Mouse (Mus musculus) cerebellum, adult 9-10 months (tissue): Measurements from ENCODE around the gene Naa15.
"Not testable (repeated sequence)": the region's sequence is repeated elsewhere in the genome, so short reads cannot be mapped to it uniquely, and the experiment has no call there.

Source experiments
- DNase-seq: peaks from one replicate; pipeline ENCODE4 v3.0.0; 2022

The Naa15 gene

DNA sequence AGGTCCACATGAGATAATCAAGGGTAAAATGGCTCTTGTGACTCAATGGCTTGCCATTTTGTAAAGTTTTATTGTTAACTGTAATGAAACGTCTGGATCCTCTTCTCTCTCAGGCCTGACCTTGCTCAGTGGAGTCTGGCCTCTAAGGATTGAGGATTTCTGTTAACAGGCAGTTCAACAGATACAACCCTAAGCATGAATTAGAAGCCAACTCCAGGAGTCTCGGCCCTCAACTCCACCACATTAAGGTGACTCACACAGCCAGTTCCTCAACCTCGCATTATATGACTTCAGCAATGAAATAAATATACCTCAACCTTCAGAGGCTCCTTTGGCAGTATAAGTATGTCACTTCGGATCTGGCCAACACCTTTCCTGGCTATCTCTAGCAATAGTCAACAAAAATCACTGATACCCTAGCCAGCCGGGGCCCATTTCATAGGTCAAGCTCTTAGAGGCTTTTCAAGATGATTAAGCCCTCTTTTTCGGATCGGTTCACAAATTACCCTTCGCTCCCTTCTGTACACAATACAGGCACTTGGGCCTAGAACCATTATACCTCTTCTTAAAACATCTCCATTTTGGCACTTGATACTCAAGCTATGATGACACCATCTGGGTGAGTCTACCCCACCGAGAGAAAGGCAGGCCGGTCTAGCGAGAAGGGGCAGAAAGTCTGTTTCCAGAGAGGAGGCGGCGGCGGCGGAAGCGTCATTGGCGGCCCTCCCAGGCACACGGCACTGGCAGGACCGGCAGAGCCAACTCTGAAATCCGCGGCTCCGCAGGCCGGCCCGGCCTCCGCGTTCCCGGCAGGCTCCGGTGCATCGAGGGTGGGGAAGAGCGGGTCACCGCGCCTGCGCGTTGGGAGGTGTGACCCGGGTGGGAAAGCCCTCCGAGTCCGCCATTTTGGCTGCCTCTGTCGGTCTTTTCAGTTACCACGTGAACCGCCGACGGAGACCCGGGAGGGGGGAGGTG lies at the start of gene Naa15:
Naa15 (plus strand) TSS at position 51 of the 975 bp plus-strand sequence.
- DNase-seq: peak; percentile 96

DNA sequence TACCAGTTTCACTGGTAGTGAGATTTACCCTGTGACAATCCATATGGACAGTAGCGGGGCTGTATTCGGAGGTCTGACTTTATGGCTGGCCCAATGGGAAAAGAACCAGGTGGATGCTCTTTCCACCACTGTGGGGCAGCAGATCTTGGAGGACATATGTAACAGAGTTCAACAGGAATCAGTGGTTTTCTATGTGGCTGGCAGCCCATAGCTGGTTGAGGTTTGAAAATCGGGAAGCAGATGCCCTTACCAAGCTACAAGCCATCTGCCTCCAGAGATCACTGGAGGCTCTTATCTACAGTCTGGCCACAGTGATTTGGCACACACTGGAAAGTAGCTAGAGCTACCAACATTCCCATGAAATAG lies 49.4 kb upstream of the Naa15 start:
- DNase-seq: no peak

DNA sequence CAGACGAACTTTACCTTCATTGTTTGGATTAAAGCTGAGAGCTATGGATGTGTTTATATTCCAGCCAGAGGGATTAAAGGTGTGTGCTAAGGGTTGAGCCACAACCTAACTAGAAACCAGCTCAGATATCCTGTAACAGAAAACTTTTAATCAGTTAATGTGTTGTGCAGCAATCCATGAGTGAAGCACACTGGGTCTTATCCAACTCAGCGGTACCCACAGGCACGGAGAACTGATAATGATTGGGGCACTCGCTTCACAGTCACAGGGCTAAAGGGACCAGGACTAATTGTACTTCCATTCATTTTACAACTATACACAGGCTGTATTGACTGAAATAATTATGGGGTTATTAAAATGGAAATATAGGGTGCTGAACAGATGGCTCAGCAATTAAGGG lies 48.0 kb upstream of the Naa15 start:
- no peak for DNase-seq

DNA sequence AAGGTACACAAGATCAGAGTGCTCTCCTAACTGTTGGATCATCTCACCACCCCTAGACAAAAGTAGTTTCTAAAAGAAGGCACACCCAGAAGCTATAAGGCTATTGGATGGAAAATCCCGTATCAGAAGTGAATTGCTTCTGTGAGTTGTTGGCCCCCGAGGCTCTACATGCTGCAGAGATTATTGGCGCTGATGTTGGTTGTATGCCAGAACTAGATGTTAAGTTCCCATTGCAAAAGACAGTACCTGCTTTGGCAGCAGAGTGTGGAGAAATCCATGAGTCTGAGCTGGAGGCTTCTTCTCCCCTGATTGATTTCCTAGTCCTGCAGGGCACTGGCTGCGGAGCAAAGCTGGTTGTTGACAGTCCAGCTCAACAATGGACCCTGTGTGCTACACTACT lies 46.9 kb upstream of the Naa15 start:
- DNase-seq: no peak

DNA sequence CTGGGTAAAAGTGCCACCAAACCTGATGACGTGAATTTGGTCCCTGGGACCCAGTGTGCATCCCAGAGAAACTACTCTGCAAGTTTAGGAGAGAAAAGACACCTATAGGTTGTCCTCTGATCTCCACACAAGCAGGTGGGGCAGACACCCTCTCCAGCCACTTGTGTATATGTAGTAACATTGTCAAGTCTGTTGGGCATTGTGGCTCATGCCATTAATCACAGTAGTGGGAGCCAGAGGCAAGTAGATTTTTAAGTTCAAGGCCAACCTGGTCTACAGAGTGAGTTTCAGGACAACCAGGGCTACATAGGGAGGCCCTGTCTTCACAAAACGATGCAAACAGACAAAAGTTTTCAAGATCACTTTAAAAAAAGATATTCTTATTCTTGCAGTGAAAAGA lies 43.1 kb upstream of the Naa15 start:
- no peak for DNase-seq

DNA sequence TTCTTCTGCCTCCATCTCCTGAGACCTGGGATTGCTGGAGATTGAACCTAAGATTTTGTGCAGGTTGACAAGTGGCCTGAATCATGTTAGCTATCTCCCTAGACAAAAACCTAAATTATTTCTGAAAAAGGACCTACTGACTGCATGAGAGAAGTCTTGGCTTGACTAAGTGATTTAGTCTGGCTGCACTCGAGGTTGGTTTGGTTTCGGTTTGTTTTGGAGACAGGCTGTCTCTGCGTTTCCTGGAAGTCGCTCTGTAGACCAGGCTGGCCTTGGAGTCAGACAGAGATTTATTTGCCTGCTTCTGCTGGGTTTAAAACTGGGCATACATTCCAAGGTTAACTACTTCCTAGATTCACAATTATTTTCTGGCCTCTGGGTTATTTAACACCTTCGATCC lies 42.1 kb upstream of the Naa15 start:
- no peak for DNase-seq

DNA sequence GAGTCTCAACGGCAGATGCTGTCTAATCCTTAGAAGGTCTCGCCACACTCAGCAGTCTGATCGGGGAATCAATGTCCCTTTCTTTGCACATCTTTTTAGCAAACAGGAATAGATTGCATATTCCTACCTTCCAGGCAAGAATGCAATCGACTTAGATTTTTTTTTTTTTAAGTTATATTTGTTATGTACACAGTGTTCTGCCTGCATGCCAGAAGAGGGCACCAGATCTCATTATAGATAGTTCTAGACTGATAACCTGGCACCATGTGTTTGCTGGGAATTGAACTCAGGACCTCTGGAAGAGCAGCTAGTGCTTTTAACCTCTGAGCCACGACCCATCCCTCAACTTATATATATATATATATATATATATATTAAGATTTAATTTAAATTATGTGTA lies 41.4 kb upstream of the Naa15 start:
- no peak for DNase-seq

DNA sequence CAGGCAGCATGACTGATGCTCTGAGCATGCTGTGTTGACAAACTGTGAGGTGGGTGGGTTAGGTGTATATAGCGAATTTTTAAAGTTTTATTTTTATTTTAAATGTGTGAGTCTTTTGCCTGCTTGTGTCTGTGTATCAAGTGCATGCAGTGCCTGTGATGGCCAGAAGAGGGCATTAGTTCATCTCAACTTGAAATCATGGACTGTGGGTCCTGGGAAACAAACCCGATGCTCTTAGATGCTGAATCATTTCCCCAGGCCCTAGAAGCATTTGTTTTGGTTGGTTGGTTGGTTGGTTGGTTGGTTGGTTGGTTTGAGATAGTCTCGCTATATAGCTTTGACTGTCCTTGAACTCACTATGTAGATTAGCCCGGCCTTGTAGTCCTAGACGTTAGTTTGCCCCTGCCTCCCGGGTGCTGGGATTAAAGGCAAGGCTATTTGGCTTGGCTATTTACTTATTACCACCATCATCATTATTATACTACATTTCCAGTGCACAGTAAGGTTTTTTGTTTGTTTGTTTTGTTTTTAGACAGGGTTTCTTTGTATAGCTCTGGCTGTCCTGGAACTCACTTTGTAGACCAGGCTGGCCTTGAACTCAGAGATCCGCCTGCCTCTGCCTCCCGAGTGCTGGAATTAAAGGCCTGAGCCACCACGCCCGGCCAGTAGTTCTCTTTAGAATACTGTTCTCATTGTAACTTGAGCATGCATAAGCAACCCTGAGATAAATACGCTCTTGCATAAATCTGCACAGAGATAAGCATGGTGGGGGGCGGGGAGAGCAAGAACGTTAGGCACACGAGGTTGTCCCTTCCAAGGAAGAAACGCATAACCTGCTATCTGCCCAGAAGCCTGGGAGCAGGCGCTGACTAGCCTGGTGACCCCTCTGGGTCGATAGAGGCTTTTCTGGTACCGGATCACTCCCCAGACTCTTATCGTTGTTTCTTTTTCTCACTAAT lies 39.4 kb upstream of the Naa15 start:
- DNase-seq: peak; percentile 64

DNA sequence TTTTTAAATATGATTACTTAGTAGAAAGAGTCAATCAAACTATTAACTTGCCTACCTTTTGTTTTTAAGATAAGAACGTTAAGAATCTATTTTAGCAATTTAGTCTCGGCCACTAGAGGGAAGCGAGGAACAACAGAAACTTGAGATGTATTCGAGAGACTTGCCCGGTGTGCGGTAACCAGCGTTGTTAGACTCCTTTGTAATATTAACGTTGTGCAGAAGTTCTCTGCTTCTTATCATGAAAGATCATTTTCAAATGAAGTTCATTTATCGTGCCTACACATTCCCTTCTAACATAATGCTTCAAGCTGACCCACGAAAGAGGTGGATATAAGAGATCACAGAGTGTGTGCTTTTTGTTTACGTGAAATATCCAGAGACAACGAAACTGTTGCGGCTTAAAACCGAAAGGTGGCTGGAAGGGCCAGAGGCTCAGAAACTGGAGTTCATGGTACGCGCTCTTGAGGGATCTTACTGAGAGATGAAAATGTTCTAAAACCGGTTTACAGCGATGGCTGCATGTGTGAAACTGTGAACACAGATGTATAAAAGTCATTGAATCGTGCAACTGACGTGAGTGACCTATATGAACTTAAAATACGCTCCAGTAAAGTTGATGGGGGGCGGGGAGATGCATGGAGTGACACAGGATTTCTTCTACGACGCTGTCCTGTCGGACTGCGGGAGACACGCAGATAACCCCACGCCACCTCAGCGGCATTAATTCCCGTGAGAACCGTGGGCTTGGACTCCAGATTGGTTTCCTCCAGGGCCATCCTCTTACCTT lies 36.9 kb upstream of the Naa15 start:
- DNase-seq: peak; percentile 42

DNA sequence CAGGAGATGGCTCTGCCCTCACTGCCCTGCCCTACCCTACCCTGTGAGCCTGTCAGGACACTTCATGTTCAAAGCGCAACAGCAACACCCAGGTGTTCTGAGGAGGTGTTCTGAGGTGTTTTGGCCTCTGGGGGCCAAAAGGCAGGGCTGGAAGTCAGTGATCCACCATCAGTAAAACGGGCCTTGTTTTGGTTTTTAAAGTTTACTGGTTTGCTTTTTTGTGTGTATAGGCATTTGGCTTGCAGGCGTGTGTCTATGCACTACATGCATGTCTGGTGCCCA lies 36.3 kb upstream of the Naa15 start:
- no peak for DNase-seq

DNA sequence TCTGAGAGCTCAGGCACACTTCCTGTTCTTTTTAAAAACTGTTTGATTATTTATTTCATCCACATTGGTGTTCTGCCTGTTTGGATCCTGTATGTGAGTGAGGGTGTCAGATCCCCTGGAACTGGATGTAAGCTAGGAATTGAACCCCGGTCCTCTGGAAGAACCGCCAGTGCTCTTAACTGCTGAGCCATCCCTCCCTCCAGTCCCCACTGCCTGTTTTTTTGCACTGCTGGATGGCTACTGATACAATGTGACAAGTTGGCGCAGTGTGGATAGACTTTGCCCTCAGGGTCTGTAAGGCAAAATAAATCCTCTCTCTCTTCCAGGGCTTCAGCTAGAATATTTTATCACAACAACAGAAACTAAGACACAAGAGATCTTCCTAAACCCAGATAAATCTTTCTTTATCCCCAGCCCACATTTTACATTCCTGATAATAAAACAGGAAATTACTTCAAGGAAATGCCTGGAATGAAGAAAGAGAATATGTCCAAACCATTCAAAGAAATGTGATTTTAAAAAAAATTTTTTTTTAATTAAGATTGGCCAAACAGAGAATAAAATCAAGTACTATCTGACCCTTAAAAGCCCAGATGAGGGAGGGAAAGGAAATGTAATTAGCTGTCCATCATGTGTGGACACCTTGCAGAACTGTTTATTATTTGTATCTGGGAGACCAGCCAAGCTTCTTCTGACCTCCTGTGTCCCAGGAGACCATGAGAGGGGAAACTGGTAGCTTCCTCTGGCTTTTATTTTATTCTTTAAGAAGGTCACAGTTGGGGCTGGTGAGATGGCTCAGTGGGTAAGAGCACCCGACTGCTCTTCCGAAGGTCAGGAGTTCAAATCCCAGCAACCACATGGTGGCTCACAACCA lies 34.9 kb upstream of the Naa15 start:
- no peak for DNase-seq

DNA sequence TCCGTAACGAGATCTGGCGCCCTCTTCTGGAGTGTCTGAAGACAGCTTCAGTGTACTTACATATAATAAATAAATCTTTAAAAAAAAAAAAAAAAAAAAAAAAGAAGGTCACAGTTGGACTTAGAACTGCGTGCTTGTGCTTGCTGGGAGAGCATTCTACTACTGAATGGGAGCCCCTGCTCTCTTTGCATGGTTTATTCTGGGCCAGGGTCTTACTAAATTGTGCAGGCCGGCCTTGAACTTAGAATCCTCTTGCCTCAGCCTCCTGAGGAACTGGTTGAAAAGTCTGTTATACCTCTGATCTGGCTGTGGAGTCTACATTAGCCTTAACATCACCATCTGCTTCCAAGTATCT lies 34.3 kb upstream of the Naa15 start:
- no peak for DNase-seq

DNA sequence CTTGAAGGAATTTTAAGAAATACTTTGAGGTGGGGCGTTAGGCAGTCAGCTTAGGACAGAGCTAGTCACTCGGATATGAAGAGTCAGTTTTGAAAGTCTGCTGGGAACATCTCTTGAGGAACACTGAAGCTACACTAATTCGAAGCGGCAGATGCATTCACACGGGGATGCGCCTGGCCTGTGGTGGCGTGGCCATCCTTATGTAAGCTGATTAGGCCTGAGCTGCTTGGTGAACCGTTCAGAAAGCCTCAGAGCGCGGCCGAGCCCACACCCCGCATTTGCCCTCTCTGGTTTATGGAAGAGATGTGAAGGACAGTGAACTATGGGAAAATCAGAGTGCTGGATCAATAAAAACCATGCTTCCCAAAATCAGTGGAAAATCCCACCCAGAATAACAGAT lies 31.5 kb upstream of the Naa15 start:
- peak; percentile 82 for DNase-seq

DNA sequence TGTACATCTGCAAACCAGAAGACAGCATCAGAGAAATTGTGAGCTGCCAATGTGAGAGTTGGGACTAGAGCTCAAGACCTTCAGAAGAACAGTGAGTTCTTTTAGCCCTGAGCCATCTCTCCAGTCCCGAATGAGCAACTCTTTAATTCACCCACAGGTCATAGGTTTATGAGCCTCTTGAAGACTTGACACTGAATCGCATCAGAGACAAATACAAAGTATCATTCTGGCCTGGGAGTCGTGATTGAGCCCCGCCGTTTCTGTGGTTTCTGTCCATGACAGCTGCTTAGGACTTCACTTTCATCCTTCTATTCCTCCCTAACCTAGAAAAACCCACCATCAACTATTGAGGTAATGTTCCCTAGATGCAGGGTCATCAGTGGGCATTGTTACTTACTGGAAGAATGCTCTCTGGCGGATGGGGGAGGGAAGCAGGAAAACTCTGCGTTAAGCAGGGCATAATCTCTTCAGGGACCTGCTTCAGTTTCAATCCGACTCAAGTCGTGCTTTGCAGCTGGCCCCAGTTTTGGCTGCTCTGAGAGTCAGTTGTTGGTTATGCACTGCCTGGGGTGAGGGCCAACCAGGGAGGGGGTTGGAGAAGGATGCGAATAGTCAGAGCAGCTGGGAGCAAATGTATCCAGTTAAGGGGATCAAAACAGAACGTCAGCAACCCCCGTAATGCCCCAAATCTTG lies 28.4 kb upstream of the Naa15 start:
- no peak for DNase-seq

DNA sequence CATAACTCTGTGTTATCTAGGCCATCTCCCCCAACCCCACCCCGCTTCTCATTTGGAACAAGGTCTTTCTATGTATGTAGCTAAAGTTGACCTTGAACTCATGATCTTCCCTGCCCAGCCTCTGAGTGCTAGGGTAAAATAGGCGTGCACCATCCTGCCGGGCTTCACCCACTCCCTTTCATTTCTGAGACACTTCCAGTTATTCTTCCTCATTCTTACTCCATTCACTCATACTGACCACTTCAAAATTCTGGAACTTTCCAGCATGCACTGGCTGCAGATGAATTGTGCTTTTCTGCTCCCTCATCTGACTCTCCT lies 27.9 kb upstream of the Naa15 start:
- DNase-seq: no peak

DNA sequence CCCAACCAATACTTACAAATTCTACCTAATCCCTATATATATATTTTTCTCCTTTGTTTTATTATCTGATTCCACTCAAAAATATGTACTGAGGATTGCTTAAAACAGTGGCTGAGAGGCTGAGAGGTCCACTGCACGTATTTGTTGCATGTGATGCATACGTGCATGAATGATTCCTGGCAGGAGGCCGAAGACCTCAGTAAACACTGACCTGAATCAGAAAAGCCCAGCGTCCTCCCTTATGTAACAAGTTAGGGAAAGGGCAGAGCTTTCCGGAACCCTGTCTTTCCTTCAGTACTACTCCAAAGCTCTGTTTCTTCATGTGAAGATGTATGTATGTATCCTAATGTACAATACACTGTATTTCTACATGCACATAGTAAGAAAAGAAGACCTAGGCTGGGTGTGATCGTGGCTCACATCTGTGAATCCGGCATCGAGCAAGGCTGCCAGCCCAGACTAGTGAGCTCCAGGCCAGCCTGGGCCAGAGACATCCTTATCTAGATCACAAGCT lies 27.0 kb upstream of the Naa15 start:
- DNase-seq: peak; percentile 68

DNA sequence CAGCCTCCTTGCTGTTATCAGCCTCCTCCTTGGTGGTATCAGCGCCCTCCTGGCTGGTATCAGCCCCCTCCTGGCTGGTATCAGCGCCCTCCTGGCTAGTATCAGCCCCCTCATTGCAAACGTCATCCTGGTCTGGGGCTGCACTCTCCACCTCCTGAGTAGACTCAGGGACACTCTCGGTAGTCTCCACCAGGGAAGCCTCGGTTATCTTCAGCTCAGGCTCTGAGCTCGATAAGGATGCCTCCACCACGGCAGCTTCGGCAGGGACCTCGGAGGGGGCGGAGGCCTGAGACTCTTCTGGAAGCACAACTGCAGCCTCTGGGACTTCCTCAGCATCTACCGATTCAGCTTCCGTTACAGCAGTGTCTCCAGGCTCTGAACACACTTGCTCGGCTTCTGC lies 26.0 kb upstream of the Naa15 start:
- DNase-seq: no peak

DNA sequence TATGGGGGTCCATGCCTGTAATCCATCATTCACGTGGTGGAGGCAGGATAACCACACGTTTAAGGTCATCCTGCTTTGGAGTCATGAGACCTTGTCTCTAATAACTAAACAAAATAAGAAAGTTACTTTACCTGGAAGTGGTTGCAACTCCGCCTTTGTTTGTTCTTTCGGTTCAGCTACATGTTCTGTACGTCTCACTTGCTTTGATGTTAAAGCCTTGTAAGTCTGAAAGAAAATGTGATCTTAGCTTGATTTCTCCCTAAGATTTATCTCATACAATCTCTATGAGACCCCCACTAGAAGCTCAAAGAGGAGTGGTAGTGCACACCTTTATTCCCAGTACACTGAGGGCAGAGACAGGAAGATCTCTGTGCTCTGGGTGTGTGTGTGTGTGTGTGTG lies 23.9 kb upstream of the Naa15 start:
- no peak for DNase-seq

DNA sequence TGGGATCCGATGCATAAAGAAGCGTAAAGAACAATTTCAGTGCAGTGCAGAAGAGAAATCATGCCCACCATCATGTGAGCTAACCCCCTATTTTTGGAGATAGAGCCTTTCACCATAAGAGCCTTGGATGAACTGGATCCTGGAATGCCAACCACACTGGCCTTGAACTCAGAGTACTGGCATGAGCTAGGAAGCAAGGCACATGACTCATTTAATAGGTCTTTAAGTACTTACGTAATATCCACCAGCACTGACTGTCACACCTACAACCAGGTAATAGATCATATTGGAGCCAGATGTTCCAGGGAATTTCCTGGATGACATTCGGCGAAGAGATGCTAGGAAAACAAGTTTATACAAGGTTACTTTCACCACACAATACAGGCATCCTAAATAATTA lies 23.4 kb upstream of the Naa15 start:
- no peak for DNase-seq

DNA sequence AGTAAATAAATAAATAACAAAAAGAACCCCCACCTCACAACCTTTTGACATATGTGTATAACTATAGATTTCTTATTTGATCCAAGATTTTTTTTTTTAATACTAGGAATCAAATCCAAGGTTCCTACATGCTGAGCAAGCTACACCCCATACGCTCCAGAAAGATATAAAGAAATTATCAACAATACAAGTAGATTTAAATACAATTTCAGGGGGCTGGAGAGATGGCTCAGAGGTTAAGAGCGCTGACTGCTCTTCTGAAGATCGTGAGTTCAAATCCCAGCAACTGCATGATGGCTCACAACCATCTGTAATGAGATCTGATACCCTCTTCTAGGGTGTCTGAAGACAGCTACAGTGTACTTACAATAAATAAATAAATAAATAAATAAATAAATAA lies 21.9 kb upstream of the Naa15 start:
- not testable (repeated sequence) for DNase-seq

DNA sequence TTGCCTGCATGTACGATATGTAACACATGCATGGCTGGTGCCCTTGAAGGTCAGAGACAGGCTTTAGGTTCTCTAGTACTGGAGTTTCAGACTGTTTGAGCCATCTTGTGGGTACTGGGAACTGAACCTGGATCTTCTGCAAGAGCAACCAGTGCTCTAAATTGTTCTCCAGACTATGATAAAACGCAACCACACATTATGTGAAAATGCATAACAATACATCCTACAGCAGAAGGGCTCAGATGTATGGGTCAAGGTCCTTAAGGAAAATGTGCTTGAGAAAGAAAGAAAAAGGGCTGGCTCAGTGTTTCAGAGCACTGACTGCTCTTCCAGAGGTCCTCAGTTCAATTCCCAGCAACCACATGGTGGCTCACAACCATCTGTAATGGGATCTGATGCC lies 21.3 kb upstream of the Naa15 start:
- DNase-seq: no peak

DNA sequence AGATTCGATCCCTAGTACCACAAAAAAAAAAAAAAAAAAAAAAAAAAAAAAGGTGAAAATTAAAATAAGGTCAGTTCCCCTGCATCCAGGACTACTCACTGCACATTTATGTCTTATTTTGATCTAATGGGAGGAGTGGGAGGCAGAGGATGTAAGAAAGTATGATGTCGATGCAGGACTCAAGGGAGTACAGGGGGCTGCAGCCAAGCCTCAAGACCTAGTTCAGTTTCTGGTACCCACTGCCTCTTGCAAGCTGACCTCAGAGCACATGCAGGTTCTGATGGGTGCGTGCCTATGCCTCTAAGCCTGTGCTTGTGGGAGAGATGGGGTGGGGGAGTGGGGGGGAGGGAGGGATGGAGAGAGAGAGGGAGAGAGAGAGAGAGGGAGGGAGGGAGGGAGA lies 20.1 kb upstream of the Naa15 start:
- no peak for DNase-seq
